Mouse (Mus musculus) testis, adult 2 months (tissue): ENCODE measurements around the gene Fam192a.

Experiments used
- CTCF ChIP-seq: fragments of 200-500 bp; IDR thresholded peaks from 2 replicates; pipeline ENCODE4 v1.5.1; 2012; ENCODE audit warnings: low read depth, mild to moderate bottlenecking, inconsistent platforms, low read length, moderate library complexity; ENCODE audit not compliant: control insufficient read depth, insufficient read depth, insufficient replicate concordance
- POLR2A ChIP-seq: fragments of 200-500 bp; IDR thresholded peaks from 2 replicates; pipeline ENCODE4 v1.6.1; 2012; ENCODE audit warnings: low read depth, mild to moderate bottlenecking, inconsistent platforms, low read length, moderate library complexity; ENCODE audit not compliant: control insufficient read depth

DNA sequence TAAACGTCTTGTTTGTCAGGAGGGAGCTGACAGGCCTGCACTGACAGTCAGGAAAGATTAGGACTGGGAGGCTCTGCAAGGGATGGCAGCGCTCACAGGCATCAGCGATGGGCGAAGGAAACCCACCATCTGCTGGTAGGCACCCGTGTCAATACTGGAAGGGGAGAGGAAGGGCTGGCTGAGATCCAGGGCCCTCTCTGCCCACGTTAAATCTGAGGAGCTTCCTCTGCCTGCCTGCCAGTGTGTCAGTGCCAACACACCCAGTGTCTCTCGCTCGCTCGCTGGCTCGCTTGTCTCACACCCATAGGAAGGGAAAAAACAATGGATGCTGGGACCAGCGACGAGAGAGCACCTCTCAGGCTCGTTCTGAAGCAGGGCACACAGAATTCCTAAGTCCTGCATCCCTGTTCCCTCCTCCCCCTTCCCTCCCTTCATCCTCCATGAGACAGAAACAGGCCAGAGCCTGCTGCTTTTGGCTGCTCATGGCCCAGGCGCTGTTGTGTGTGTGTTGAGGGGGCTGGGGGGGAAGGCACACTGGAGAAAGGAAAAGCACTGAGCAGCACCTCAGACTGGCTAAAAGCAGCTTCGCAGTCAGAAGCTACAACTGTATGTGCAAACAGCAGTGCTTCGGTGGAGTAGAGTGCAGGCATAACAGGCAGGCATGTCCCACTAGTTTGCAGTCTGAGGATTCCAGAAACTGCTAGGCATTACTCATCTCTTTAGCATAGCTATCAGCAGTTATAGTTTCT lies 27.5 kb downstream of the Fam192a start:
- TF ChIP-seq POLR2A (no peak), CTCF (no peak)
